Mouse (Mus musculus) hindbrain, postnatal 0 days (tissue): Measurements from ENCODE around the gene Tmem229a. TPM values are rescaled to one million over a fixed set of nuclear protein-coding genes. Genes with fewer than 3 reads are reported as not detected.

Experiments used
- ATAC-seq: fragments of 200-750 bp; cut with Nextera tagmentation; 2 replicates; pipeline ENCODE4 v1.8.0; 2017; ENCODE audit warnings: mild to moderate bottlenecking, moderate TSS enrichment, moderate library complexity
- DNase-seq: peaks from one replicate; pipeline ENCODE4 v3.0.0-alpha.2; 2015; ENCODE audit warnings: low spot score
- H3K27ac ChIP-seq: fragments of 300-500 bp; sonication (generic); 2 replicates; pipeline ENCODE4 v1.5.1; 2014; ENCODE audit warnings: mild to moderate bottlenecking
- H3K27me3 ChIP-seq: fragments of 300-500 bp; sonication (generic); 2 replicates; pipeline ENCODE4 v1.6.1; 2014; ENCODE audit warnings: low read length, mixed read lengths; ENCODE audit not compliant: insufficient read depth
- H3K36me3 ChIP-seq: fragments of 300-500 bp; sonication (generic); 2 replicates; pipeline ENCODE4 v1.6.1; 2014; ENCODE audit warnings: low read length, mixed read lengths; ENCODE audit not compliant: insufficient read depth
- H3K4me1 ChIP-seq: fragments of 300-500 bp; sonication (generic); 2 replicates; pipeline ENCODE4 v1.6.1; 2014; ENCODE audit warnings: antibody characterized with exemption, low read length, mixed read lengths; ENCODE audit not compliant: insufficient read depth
- H3K4me2 ChIP-seq: fragments of 300-500 bp; sonication (generic); 2 replicates; pipeline ENCODE4 v1.6.1; 2014; ENCODE audit warnings: low read depth, mild to moderate bottlenecking, low read length, moderate library complexity, mixed read lengths
- H3K4me3 ChIP-seq: fragments of 300-500 bp; sonication (generic); 2 replicates; pipeline ENCODE4 v1.5.1; 2014; ENCODE audit warnings: low read length
- H3K9ac ChIP-seq: fragments of 300-500 bp; sonication (generic); replicated peaks from 2 replicates; pipeline ENCODE4 v1.6.1; 2014; ENCODE audit warnings: mild to moderate bottlenecking, low read length, moderate library complexity, mixed read lengths
- H3K9me3 ChIP-seq: fragments of 300-500 bp; sonication (generic); 2 replicates; pipeline ENCODE4 v1.6.1; 2016; ENCODE audit warnings: low read length, mixed read lengths
- CTCF ChIP-seq: IDR thresholded peaks from 2 replicates; pipeline ENCODE4 v1.5.1; 2016; ENCODE audit warnings: antibody characterized with exemption, control low read depth, low read depth
- WGBS: fragments of 180-500 bp; shearing (Covaris S2); extraction: QIAGEN DNeasy Blood & Tissue Kit; methylation state at CpG from one replicate; pipeline ENCODE4 v1.1.7; 2014; 5-methylcytosine and 5-hydroxymethylcytosine counted together
- polyA plus RNA-seq: library from polyadenylated mRNA; unstranded; fragments of >200 nt; fragmentation: Nextera tagmentation; extraction: Ambion mirVana; gene quantifications from 2 replicates; pipeline ENCODE4 v1.2.1, GENCODE M21; 2015
- total RNA-seq: library from RNA; depleted of rRNA; stranded (reverse); fragments of >200 nt; gene quantifications from 2 replicates; pipeline ENCODE4 v1.2.3, GENCODE M21; 2014; rRNA removed

Tmem229a gene
- total and polyA plus RNA-seq, 2 experiments from 2014 or later: 7.4 to 25.2 TPM

GRCm38 (mm10) chr6:24913591-24913990 lies 42.5 kb downstream of the Tmem229a start:
- H3K4me3 ChIP-seq: no peak overlapping the region
- no peaks in the 10 kb centered on the region for H3K9me3 ChIP-seq
- DNase-seq (no peak), ATAC-seq (no peak)
- no peaks in the 10 kb centered on the region for H3K4me1 ChIP-seq
- no peaks in the 10 kb centered on the region for H3K36me3 ChIP-seq
- no peaks in the 10 kb centered on the region for H3K27me3 ChIP-seq
- no peak overlapping the region for H3K27ac ChIP-seq
- TF ChIP-seq CTCF: no peak
- H3K9ac ChIP-seq: no peak overlapping the region
- 95% methylated on average over 2 of the region's 2 CpGs for WGBS
- no peak overlapping the region for H3K4me2 ChIP-seq

GRCm38 (mm10) chr6:24910728-24911105 lies 45.4 kb downstream of the Tmem229a start:
- Histone ChIP-seq H3K4me1 (no peaks in the 10 kb centered on the region), H3K27ac (no peak overlapping the region), H3K27me3 (no peaks in the 10 kb centered on the region), H3K4me2 (no peak overlapping the region), H3K36me3 (no peaks in the 10 kb centered on the region), H3K9ac (no peak overlapping the region), H3K4me3 (no peak overlapping the region), H3K9me3 (no peaks in the 10 kb centered on the region)
- DNase-seq (no peak), ATAC-seq (no peak)
- TF ChIP-seq CTCF: no peak

- ATAC-seq: no peak
- Histone ChIP-seq H3K27me3 (no peaks in the 10 kb centered on the region), H3K27ac (no peak overlapping the region), H3K4me1 (no peaks in the 10 kb centered on the region), H3K9ac (no peak overlapping the region), H3K4me2 (no peak overlapping the region), H3K9me3 (no peaks in the 10 kb centered on the region), H3K4me3 (no peak overlapping the region), H3K36me3 (no peaks in the 10 kb centered on the region)
- WGBS: 74% methylated on average over 2 of the region's 2 CpGs
- no peak for TF ChIP-seq CTCF
- DNase-seq: no peak
Observed at GRCm38 (mm10) chr6:24910016-24910727, 45.9 kb downstream of the Tmem229a start.

- no peaks in the 10 kb centered on the region for H3K4me1 ChIP-seq
- H3K9me3 ChIP-seq: no peaks in the 10 kb centered on the region
- H3K4me2 ChIP-seq: no peak overlapping the region
- no peaks in the 10 kb centered on the region for H3K27me3 ChIP-seq
- no peak for DNase-seq
- H3K4me3 ChIP-seq: no peak overlapping the region
- ATAC-seq: no peak
- TF ChIP-seq CTCF: no peak
- no peak overlapping the region for H3K9ac ChIP-seq
- no peaks in the 10 kb centered on the region for H3K36me3 ChIP-seq
- no peak overlapping the region for H3K27ac ChIP-seq
- 90% methylated on average over 2 of the region's 2 CpGs for WGBS
Observed at GRCm38 (mm10) chr6:24907824-24908223, 48.3 kb downstream of the Tmem229a start.

- Histone ChIP-seq H3K4me3 (no peak overlapping the region), H3K4me1 (no peaks in the 10 kb centered on the region), H3K27me3 (no peaks in the 10 kb centered on the region), H3K4me2 (no peak overlapping the region), H3K36me3 (no peaks in the 10 kb centered on the region), H3K9ac (no peak overlapping the region), H3K9me3 (no peaks in the 10 kb centered on the region), H3K27ac (no peak overlapping the region)
- no peak for DNase-seq
- no peak for TF ChIP-seq CTCF
- WGBS: 88% methylated on average over 3 of the region's 3 CpGs
- no peak for ATAC-seq
Observed at GRCm38 (mm10) chr6:24905101-24905500, 51.0 kb downstream of the Tmem229a start.

Other genes with a start within 250 kb of the Tmem229a start
- gene Hyal6, start 223.1 kb downstream of the Tmem229a start, total RNA-seq: not detected in 2 replicates
- gene Hyal6, start 223.1 kb downstream of the Tmem229a start, polyA plus RNA-seq: not detected in 2 replicates
- gene Hyal4, start 208.0 kb downstream of the Tmem229a start, total RNA-seq: not detected in 2 replicates
- not detected in 2 replicates for gene Hyal4, start 208.0 kb downstream of the Tmem229a start, polyA plus RNA-seq
- gene Spam1, start 165.1 kb downstream of the Tmem229a start, total RNA-seq: not detected in 2 replicates
- not detected in 2 replicates for gene Spam1, start 165.1 kb downstream of the Tmem229a start, polyA plus RNA-seq
- gene Hyal5, start 98.3 kb downstream of the Tmem229a start, total RNA-seq: not detected in 2 replicates
- gene Hyal5, start 98.3 kb downstream of the Tmem229a start, polyA plus RNA-seq: not detected in 2 replicates